Mouse (Mus musculus) bone marrow macrophage, adult 2 months (primary cell): ENCODE results near the gene Cpm.

Source experiments
- CTCF ChIP-seq: IDR thresholded peaks from 2 replicates; pipeline ENCODE4 v1.5.1; 2012; ENCODE audit warnings: low read depth, mild to moderate bottlenecking, low read length, moderate library complexity
- POLR2A ChIP-seq: IDR thresholded peaks from 2 replicates; pipeline ENCODE4 v1.6.1; 2012; ENCODE audit warnings: mild to moderate bottlenecking, low read depth, low read length, borderline replicate concordance

DNA sequence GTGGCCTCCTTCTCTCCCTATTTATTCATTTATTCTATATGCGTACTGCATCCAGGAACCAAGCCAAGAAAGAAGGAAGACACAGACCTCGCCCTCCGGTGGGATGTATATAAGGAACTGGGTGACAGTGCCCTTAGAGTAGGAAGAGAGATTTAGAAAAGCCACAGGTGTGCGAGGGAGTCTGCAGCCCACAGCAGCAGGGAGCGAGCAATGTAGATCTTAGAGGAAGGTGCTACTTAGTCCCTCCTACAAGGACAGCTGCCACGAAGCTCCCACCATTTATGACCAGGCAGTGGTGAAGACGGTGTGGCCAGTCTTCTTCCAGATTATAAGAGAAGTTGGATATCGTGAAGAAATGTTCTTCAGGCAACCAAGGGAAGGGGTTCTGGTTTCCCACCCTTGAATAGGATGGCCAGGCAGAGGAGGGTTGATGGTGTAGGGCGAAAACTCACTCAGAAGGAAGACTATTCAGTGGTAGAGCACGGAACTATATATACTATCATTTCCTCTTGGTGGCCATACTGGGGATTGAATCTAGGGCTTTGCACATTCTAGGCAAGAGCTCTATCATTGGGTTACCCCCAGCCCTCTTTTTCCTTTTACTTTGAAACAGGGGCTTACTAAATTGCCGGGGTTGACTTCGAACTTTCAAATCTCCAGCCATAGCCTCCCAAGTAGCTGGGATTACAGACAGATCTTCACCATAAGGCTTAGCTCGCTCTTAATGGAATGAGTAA lies 42.8 kb downstream of the Cpm start:
- TF ChIP-seq CTCF, result no peak
- TF ChIP-seq POLR2A, result no peak
